Mouse (Mus musculus) heart, adult 2 months (tissue): ENCODE results near the gene Bcl2l13.

Experiments
- CTCF ChIP-seq: fragments of 200-600 bp; IDR thresholded peaks from 2 replicates; pipeline ENCODE4 v1.8.1; 2022; ENCODE audit warnings: antibody characterized with exemption, mild to moderate bottlenecking, moderate library complexity
- POLR2A ChIP-seq: fragments of 200-500 bp; IDR thresholded peaks from 2 replicates; pipeline ENCODE4 v1.6.1; 2011; ENCODE audit warnings: mild to moderate bottlenecking, low read depth, low read length, control low read depth; ENCODE audit not compliant: insufficient read depth

DNA sequence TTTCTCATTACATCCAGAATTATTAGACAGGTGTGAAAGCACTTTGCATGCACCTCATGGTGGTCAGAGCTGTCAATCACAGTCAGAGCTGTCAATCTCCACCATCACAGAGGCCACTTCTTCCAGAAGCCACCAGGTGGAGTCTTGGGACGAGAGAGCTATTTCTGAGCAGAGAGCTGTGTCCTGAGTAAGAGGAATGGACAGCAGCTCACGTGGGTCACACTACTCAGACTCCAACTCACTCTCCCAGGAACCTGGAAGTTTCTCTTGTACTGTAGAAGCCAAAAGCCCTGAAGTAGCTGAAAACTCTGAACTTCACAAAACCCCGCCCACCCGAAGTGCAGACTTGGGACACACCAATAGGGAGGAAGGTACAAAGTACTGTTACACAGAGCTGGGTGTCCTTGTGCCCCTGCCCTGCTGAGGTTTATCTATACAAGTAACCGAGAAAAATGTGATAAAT, 67.5 kb downstream of the Bcl2l13 start:
- peak; percentile 73 for TF ChIP-seq CTCF
- TF ChIP-seq POLR2A: no peak
